Mouse (Mus musculus) lung, postnatal 0 days (tissue): ENCODE results near the gene Capns2.

Source experiments
- CTCF ChIP-seq: IDR thresholded peaks from 2 replicates; pipeline ENCODE4 v1.5.1; 2016; ENCODE audit warnings: antibody characterized with exemption, mild to moderate bottlenecking
- EP300 ChIP-seq: IDR thresholded peaks from 2 replicates; pipeline ENCODE4 v1.6.1; 2016; ENCODE audit warnings: antibody characterized with exemption, mild to moderate bottlenecking, control low read depth

DNA sequence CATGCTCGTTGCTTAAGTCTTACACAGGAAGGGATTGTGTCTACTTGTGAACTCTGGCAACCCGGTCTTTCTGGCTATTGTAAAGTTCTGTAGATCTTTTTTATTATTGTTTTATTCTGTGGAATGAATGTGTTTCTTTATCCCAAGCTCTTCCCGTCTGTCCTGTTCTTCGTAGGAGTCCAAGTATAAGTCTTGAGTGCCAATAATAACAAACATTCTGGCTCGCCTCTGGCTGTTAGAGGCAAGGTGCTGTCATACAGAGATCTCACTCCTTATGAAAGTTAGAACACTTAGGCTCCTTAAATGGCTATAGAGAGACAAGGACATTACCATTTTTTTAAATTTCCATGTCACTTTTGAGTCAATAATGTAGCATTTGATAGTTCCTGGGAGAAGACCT, 4.6 kb upstream of the Capns2 start:
- TF ChIP-seq CTCF (no peak), EP300 (no peak)
